Mouse (Mus musculus): Measurements from ENCODE around the gene Mllt6.
"Not testable (repeated sequence)": the region's sequence is repeated elsewhere in the genome, so short reads cannot be mapped to it uniquely, and the experiment has no call there.

Gene Mllt6

GRCm38 (mm10) chr11:97648541-97648940 lies 14.7 kb upstream of the Mllt6 start:
- DNase-seq (ENCODE audit: low spot score) = not testable (repeated sequence)

DNA sequence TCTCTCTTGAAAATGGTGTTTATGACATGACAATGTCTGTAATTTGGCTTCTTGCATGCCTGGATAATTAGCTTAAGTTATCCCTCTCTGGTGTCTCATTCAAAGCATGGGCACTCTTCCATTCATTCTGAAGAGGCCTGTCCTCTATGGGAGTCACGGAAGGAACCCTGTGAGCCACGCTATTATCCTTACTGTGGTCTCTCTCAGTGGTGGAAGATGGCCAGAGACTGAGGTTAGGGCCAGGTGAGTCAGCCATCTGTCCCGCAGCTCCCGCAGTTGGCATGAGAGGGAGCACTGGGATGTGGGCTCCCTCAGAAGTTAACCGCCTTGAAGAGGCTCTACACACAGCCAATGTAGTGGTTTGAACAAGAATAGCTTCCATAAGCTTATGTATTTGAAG lies 12.9 kb upstream of the Mllt6 start:
- DNase-seq (ENCODE audit: low spot score) = no peak

- DNase-seq (ENCODE audit: low spot score) = not testable (repeated sequence)
These were observed 9.8 kb upstream of the Mllt6 start for GRCm38 (mm10) chr11:97653376-97653775.

GRCm38 (mm10) chr11:97654210-97654609 lies 9.0 kb upstream of the Mllt6 start:
- no peak for DNase-seq (ENCODE audit: low spot score)

DNA sequence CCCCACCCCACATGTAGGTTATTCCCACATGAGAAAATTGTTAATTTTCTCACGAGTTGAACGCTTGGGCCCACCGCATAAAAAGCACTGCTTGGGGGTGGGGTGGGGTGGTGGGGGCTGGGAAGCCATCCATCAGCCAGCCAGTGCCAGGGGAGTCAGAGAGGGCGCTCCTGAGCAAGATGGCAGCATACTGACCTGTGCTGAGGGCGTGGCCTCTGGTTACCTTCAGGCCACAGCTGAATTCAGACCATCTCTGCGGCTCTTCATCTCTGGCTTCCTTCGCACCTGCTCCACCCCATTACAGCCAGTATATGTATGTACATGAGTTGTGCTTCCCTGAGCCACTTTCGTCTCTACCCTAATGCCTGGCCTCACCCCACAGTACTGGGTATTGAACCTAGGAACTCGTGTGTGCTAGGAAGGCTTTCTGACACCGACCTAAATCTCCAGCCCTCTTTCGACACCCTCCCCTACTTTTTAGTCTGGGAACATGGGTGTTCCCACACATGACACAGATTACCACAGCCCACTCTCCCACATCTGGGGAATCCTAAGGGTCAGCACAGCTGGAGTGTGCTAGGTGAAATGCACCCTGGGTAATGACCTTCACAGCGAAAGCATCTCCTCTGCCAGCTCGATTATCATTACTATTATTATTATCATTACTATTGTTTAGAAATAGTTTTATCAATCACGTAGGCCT lies 6.8 kb upstream of the Mllt6 start:
- no peak for DNase-seq (ENCODE audit: low spot score)

GRCm38 (mm10) chr11:97657184-97657945 lies 5.8 kb upstream of the Mllt6 start:
- no peak for DNase-seq (ENCODE audit: low spot score)

- DNase-seq (ENCODE audit: low spot score) = not testable (repeated sequence)
These were observed 5.2 kb upstream of the Mllt6 start for GRCm38 (mm10) chr11:97657967-97658366.

- no peak for DNase-seq (ENCODE audit: low spot score)
These were observed 4.4 kb upstream of the Mllt6 start for GRCm38 (mm10) chr11:97658751-97659266.

- DNase-seq (ENCODE audit: low spot score) = no peak
These were observed 3.8 kb upstream of the Mllt6 start for GRCm38 (mm10) chr11:97659267-97659989.

GRCm38 (mm10) chr11:97659990-97660714 lies 3.1 kb upstream of the Mllt6 start:
- DNase-seq (ENCODE audit: low spot score) = peak; percentile 77

DNA sequence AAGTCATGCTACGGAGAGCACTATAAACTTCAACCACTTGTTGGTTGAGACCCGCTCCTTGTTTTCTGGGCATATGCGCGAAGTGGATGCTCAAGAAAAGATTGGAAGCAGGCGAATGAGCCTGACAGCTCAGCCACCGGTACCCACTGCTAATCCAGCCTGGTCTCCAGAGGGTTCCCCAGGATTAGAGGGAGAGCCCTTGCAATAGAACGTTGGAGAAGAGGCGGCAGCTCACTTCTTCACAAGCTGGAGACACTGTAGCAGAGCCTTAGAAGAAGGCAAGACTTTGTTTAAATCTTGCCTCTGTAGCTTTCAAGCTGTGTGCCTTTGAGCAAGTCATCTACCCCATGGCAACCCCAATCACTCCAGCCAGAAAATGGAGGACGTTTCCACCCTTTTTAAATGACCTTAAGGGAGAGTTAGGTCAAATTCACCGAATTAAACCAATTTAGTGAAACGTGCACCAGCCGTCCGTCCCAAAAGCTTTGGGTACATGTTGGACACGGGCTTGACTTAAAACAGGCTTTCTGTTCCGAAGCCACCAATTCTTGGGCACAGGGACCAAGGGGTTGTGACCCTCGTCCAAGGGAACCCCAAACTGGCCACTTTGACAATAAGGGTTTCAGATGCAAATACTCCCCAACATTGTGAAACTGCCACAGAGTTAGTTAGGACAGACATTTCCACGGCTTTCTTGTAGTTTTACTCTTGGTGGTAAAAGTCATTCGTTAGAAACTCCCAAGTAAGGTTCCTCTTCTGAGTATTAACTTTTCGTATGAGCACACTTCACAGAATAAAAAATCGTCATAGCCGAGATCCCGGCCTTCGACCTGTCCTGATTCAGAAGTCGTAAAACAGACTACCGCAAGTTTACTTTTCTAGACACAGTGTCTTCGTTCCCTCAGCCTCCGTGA lies 2.2 kb upstream of the Mllt6 start:
- no peak for DNase-seq (ENCODE audit: low spot score)

DNA sequence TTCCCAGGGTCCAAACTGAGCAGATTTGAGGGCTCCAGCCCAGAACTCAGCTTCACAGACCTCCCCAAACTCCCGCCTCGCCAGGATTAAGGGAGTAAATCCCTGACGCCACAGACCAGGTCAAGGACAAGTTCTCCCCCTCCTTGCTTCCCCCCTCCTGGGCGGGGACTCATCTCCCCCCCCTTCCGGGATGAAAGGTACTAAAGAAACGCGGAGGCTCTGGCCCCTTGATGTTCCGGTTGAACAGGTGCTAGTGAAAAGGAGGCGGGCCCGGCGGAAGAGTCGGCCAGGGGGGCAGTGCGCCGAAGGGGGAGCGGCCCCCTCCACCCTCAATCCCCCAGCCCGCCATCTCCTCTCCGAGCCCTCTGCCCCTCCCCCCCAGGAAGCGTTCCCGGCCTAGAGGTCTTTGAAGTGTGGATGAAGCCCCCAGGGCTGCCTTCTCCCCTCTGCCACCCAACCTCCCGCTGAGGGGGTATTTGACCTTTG lies 1.5 kb upstream of the Mllt6 start:
- DNase-seq (ENCODE audit: low spot score) = no peak

DNA sequence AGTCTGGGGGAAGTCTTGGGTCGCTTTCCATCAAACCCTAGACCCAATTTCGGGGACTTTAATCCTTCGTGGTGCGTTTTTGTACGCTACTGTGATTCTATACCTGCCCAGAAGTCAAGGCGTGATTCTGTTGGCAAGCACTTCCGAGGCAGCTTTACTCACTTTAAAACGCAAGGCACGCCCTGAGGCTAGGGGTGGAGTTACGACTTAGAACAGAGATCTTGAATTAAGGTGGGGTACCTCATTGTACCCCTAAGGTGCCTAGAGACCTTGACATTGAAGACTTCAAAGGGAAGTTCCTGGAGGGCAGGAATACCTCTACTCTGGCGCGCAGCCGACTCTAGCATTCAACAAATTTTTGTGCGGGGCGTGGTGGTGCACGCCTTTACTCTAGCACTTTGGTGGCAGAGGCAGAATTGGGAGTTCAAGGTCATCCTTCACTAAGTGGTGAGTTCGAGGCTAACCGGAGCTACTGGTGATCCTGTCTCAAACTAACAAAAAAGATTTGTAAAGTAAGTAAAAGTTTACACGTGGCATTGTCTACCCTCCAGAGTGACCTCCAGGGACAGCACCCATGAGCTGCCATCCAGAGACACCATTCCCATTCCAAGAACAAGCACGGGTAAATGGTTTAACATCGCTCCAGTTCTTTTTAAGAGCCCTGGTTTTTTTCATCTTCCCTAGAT lies 864 bp upstream of the Mllt6 start:
- no peak for DNase-seq (ENCODE audit: low spot score)

DNA sequence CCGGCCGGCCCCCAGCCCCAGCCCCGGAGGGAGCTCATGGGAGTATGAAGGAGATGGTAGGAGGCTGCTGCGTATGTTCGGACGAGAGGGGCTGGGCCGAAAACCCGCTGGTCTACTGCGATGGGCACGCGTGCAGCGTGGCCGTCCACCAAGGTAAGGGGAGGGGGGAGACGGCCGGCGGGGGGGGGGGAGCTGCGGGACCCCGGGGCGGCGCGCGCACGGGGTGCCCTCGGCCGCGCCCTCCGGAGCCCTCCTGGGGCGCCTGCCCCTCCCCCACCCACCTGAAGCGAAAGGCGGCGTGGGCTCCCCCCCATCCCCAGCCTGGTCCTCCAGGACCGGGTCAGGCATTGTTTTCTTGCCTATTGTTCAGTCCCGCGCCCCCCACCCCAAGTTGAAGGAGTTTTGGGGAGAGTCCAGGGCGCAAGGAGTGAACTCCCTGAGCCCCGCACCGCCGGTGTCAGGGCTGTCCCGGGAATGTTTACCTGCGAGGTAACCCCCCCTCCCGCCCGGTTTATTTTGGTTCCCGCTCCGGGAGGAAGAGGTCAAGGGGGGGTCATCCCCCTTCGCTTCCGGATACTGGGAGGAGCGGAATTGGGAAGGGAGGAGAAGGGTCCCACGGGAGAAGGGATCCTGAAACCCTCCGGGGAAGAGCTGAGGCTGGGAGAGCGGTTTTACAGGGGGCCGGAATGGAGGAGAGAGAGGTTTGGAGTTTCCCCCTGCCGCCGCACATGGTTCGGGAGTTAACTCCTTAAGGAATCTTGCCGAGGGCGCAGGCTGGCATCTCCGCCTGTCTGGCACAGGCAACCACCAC lies 519 bp downstream of the Mllt6 start:
- no peak for DNase-seq (ENCODE audit: low spot score)

DNA sequence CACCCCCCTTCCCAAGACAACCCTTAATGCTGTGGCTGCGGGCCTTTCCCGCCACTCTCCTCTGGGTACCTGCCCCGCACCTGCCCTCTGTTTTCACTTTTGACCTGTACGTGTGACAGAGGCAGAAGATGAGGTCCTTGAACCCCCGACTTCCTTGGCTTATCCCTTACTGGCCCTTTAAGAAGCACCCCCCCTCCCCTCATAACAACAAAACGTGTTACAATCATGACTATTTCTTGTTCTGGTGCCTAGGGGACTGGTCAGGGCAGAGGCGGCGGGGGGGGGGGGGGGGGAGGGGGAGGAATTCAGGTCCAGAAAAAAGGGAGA lies 1.1 kb downstream of the Mllt6 start:
- no peak for DNase-seq (ENCODE audit: low spot score)

GRCm38 (mm10) chr11:97664771-97665240 lies 1.6 kb downstream of the Mllt6 start:
- DNase-seq (ENCODE audit: low spot score) = no peak

DNA sequence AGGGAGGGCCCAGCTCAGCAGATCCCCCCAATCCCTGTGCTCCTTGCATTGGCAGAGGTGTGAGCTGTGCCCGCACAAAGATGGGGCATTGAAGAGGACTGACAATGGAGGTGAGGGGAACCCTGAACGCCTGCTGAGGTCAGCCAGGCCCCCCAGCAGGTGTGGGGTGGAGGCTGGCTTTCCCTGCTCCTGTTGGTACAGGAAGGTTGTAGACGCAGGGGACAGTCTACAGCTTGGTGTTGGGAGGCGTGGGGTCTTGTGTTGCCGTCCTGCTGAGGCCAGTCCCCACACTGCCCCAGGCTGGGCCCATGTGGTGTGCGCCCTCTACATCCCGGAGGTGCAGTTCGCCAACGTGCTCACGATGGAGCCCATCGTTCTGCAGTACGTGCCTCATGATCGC lies 2.2 kb downstream of the Mllt6 start:
- no peak for DNase-seq (ENCODE audit: low spot score)

- DNase-seq (ENCODE audit: low spot score) = no peak
These were observed 3.0 kb downstream of the Mllt6 start for GRCm38 (mm10) chr11:97666221-97666620.

DNA sequence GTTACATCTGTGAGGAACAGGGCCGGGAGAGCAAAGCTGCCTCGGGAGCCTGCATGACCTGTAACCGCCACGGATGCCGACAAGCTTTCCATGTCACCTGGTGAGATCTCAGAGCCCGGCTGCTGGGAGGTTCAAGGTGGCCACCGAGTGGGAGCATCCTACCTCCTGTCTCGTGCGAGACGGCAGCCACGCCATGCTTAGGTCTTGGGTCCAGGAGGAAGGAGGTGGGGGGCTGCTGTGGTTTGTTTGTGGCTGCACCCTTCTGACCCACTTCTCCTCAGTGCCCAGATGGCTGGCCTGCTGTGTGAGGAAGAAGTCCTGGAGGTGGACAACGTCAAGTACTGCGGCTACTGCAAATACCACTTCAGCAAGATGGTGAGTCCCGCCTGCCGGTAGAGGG lies 3.6 kb downstream of the Mllt6 start:
- DNase-seq (ENCODE audit: low spot score) = no peak

Measured in layer of hippocampus, adult 11-12 months (tissue).